Mouse (Mus musculus): ENCODE results near the gene Arrdc2. TPM values are rescaled to one million over a fixed set of nuclear protein-coding genes. Genes with fewer than 3 reads are reported as not detected.

Arrdc2 gene
- polyA plus RNA-seq, 1 experiment from 2014 or later, result 2.4 TPM

DNA sequence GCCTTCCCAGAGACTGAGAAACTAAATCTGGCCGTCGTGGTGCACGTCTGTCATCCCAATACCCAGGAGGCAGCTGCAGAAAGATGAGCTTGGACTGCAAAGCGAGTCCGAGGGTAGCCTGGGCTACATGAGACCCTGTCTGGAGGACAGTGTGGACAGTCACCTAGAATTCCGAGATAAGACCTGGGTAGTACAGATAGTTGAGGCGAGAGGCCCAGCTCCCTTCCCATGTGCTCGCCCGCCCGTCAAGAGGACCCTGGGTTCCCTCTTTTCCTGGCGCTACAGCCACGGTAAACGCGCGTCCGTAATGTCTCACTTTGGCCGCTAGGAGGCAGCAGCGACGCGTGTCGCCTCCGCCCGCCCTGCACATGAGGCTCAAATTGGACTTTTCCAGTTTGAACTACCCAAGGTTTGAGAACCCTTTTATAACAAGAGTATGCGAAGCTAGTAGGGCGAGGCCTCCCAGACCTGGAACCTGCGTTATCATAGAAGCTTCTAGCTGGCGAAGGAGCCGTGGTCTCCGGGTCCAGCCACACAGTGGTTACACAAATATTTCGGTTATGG is 18.0 kb downstream of the Arrdc2 start:
- Histone ChIP-seq H3K36me3 (no peaks in the 10 kb centered on the region), H3K4me1 (peaks cover 14% of the 10 kb centered on the region), H3K27me3 (replicated peaks) (peaks cover 70% of the 10 kb centered on the region), H3K9me3 (peaks cover 14% of the 10 kb centered on the region), H3K9ac (0 out of 2 replicates have a peak overlapping the region, but pooled peaks have one; percentile 24), H3K4me2 (no peak overlapping the region), H3K4me3 (no peak overlapping the region), H3K27ac (replicated peaks) (no peak overlapping the region)
- no peak for ATAC-seq (ENCODE audit: extremely low read depth, insufficient number of reproducible peaks, low FRiP score, low TSS enrichment)
- 14% methylated on average over 30 of the region's 30 CpGs for WGBS

DNA sequence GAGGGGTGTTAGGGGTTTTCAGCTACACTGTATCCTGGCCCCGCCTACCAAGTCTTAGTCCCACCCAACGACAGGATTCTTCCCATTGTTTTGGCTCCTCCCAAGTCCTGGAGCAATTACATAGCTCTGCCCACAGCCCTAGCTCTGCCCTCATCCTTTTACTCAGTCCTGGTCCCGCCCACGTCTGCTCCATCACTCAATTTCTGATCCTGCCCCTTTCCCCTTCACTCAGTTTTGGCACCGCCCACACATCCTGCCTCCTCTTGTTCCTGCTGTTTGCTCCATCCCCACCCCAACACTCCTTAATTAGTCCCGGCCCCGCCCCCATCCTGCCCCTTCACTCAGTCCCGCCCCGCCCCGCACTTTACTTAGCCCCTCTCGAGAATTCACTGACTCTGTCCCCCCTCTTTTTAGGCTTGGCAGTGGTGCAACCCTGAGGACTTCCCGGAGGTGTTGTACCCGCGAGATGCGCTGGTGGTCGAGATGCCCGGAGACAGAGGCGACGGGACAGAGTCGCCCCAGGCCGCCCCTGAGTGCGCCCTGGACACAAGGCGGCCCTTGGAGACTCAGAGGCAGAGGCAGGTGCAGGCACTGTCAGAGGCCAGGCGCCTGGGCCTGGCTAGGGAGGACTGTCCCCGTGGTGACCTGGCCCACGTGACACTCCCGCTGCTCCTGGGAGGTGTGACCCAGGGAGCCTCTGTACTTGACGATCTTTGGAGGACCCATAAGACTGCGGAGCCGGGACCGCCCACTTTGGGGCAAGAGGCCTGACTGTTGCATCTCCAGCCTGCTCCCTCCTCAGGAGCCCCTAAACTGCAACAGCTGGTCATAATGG is 19.2 kb downstream of the Arrdc2 start:
- 2% methylated on average over 31 of the region's 31 CpGs for WGBS
- Histone ChIP-seq H3K36me3 (no peaks in the 10 kb centered on the region), H3K4me3 (peak overlapping the region; percentile 23), H3K9me3 (peaks cover 14% of the 10 kb centered on the region), H3K4me2 (peak overlapping the region; percentile 44), H3K9ac (no peak overlapping the region), H3K27ac (replicated peaks) (no peak overlapping the region), H3K4me1 (peaks cover 14% of the 10 kb centered on the region), H3K27me3 (replicated peaks) (peaks cover 73% of the 10 kb centered on the region)
- peak; percentile 61 for ATAC-seq (ENCODE audit: extremely low read depth, insufficient number of reproducible peaks, low FRiP score, low TSS enrichment)

DNA sequence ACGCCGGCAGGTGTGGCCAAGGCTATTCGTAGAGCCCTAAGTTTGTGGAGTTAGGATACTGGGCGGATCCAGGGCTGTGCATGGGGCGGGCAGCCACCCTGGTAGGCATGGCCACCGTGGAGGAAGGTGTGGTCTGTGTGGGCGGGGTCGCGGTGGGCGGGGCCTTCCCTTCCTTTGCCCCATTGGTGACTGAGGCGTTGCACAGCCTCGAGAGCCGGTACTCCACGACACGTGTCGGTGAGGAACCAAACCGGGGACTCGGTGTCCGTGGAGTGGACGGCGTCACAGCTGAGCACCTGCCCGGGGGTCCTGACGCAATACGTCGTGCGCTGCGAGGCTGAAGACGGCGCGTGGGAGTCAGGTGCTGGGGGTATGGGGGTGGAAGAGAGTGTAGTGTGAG is 22.8 kb downstream of the Arrdc2 start:
- WGBS, result 8% methylated on average over 27 of the region's 30 CpGs
- ATAC-seq (ENCODE audit: extremely low read depth, insufficient number of reproducible peaks, low FRiP score, low TSS enrichment), result peak; percentile 27; the same call in 1 of the 2 replicates
- H3K4me2 ChIP-seq, result peak overlapping the region; percentile 49
- peaks cover 14% of the 10 kb centered on the region for H3K9me3 ChIP-seq
- H3K27ac ChIP-seq (replicated peaks), result no peak overlapping the region
- peaks cover 84% of the 10 kb centered on the region for H3K27me3 ChIP-seq (replicated peaks)
- no peak overlapping the region for H3K9ac ChIP-seq
- peaks cover 12% of the 10 kb centered on the region for H3K4me1 ChIP-seq
- H3K36me3 ChIP-seq, result no peaks in the 10 kb centered on the region
- H3K4me3 ChIP-seq, result peak overlapping the region; percentile 17

DNA sequence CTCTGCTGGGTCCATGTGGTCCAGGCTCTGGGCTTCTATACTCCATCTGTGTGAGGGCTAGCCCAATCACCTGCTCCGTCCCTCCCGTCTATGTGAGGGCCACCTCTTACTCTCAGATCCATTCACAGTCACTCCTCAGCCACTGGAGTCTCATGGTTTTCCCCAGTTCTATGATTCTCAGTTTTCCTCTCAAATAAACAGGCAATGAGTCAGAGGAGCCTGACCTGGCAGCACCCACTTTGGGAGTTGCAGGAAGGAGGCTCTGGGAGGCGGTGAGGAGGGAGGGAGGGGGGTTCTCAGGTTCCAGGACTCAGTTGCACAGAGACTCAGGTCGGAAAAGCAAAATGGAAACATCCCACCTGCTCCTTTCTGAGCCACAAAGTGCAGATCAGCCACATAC is 26.6 kb downstream of the Arrdc2 start:
- ATAC-seq (ENCODE audit: extremely low read depth, insufficient number of reproducible peaks, low FRiP score, low TSS enrichment), result no peak
- Histone ChIP-seq H3K9me3 (no peaks in the 10 kb centered on the region; the same call in 1 of the 2 replicates), H3K9ac (no peak overlapping the region), H3K4me2 (no peak overlapping the region), H3K4me3 (no peak overlapping the region), H3K27ac (replicated peaks) (no peak overlapping the region), H3K36me3 (no peaks in the 10 kb centered on the region), H3K27me3 (replicated peaks) (peaks cover 81% of the 10 kb centered on the region), H3K4me1 (peaks cover 6% of the 10 kb centered on the region)
- 57% methylated on average over 4 of the region's 4 CpGs for WGBS

DNA sequence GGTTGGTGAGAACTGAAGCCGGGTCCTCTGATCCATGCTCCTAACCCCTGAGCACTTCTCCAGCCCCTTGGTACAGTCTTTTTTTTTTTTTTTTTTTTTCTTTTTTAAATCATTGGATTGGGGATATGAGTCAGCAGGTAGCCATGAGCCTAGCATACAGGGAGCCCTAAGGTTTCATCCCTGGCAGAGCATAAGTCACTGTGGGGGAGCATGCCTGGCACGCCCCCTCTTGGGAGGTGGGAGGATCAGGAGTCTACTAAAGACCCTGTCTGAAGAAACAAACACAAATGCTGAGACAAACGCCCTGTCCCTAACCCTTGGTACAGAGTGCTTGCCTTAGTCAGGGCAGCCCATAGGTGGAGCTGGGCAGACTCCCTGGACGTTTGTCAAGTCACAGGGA is 27.5 kb downstream of the Arrdc2 start:
- Histone ChIP-seq H3K9ac (no peak overlapping the region), H3K4me1 (peaks cover 6% of the 10 kb centered on the region), H3K36me3 (no peaks in the 10 kb centered on the region), H3K27ac (replicated peaks) (no peak overlapping the region), H3K4me3 (no peak overlapping the region), H3K4me2 (no peak overlapping the region), H3K9me3 (no peaks in the 10 kb centered on the region), H3K27me3 (replicated peaks) (peaks cover 78% of the 10 kb centered on the region)
- WGBS, result 36% methylated on average over 4 of the region's 4 CpGs
- ATAC-seq (ENCODE audit: extremely low read depth, insufficient number of reproducible peaks, low FRiP score, low TSS enrichment), result no peak

DNA sequence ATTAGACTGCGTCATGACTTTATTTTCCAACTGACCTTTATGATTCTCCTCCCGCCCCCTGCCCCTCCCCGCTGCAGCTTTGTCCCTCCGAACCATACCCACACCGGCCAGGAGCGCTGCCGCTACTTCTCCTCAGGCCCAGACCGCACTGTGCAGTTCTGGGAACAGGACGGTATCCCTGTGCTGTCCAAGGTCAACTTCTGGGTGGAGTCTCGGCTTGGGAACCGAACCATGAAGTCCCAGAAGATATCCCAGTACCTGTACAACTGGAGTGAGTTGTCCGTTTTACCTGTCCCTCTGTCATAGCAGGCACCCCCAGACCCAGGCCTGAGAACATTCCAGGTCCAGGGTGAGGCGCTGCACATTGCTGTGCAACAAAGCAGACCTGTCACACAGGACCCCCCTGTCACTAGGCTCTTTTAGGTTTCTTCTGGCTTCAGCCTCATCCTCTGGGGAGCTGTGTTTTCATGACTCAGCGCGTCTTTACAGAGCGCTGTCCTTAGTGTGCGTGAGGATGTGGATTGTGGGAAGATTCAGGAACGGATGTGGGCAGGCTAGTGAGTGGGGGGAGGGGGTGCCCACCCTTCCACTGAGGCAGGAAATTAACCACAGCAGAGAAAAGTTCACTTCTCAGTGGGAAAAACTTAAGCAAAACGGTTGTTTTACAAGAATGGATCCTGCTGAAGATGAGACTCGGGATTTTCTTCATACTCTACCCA is 28.4 kb downstream of the Arrdc2 start:
- ATAC-seq (ENCODE audit: extremely low read depth, insufficient number of reproducible peaks, low FRiP score, low TSS enrichment), result no peak
- H3K27me3 ChIP-seq (replicated peaks), result peaks cover 76% of the 10 kb centered on the region

DNA sequence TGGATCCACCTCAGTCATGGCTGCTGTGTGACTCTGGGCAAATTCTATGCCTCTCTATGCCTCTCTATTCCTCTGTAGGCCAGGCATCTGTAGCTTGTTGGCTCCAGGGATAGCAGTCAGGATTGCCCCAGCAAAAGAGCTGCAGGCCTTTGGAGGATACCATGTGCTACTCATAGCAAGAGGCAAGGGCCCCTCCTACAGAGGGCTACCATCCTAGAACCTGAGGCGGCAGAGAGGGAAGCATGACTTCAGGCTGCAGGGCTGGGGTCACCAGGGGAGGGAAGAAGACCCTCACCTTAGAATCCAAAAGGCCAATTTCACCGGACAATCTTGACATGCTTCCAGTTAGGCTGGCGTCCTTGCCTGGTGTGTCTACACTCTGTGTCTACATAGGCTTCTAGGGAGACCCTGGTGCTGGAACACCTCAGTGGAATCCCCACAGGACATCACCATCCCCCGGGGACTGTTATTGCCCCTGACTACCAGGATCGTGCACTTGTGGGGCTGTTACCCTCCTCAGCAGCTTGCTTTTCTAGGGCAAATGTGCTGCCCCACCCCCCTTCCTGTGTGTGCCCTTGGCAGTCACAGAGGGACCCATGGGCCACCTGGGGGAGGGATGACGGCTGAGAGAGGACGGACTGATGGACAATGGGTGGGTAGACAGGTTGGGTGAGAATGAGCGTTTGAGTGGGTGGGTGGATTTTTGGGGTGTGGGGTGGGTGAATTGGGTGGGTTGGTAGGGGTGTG is 30.4 kb downstream of the Arrdc2 start:
- Histone ChIP-seq H3K4me3 (no peak overlapping the region), H3K9me3 (no peaks in the 10 kb centered on the region), H3K4me2 (no peak overlapping the region), H3K9ac (no peak overlapping the region), H3K27ac (replicated peaks) (no peak overlapping the region), H3K36me3 (no peaks in the 10 kb centered on the region), H3K27me3 (replicated peaks) (peaks cover 72% of the 10 kb centered on the region), H3K4me1 (peaks cover 6% of the 10 kb centered on the region)
- no peak for ATAC-seq (ENCODE audit: extremely low read depth, insufficient number of reproducible peaks, low FRiP score, low TSS enrichment)
- 72% methylated on average over 8 of the region's 8 CpGs for WGBS

More for the DNA sequence above, 28.4 kb downstream of the Arrdc2 start:
- H3K4me2 ChIP-seq, result no peak overlapping the region
- no peaks in the 10 kb centered on the region for H3K36me3 ChIP-seq
- H3K27ac ChIP-seq (replicated peaks), result no peak overlapping the region
- 65% methylated on average over 20 of the region's 20 CpGs for WGBS
- no peak overlapping the region for H3K9ac ChIP-seq
- no peaks in the 10 kb centered on the region for H3K4me1 ChIP-seq
- no peak overlapping the region for H3K4me3 ChIP-seq
- H3K9me3 ChIP-seq, result no peaks in the 10 kb centered on the region

DNA sequence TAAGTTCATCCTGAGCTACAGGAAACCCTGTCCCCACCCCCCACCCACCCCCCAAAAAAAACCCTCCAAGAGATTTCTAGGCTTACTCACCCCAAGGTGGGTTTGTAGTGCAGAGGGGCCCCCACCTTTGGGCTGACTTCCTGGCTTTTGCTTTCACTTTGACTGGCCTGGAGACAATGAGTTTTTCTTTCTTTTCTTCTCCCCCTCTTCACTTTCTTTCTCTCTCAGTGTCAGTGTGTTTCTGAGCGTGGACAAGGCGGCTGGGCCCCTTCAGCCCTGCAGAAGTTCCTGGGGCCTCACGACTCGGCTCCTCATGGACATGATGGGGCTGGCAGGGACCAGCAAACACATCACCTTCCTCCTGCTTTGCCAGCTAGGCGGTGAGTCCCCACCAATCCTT is 31.3 kb downstream of the Arrdc2 start, which contains the start of gene Il12rb1:
Il12rb1 (plus strand) TSS at position 211 of the 400 bp plus-strand sequence.
- Histone ChIP-seq H3K4me1 (peaks cover 13% of the 10 kb centered on the region), H3K9ac (no peak within 1 kb of the TSS), H3K9me3 (no peaks in the 10 kb centered on the region), H3K4me2 (no peak within 1 kb of the TSS), H3K27me3 (replicated peaks) (peaks cover 72% of the 10 kb centered on the region), H3K36me3 (no peaks in the 10 kb centered on the region), H3K4me3 (no peak within 1 kb of the TSS), H3K27ac (replicated peaks) (no peak within 1 kb of the TSS)
- no peak for ATAC-seq (ENCODE audit: extremely low read depth, insufficient number of reproducible peaks, low FRiP score, low TSS enrichment)
- 72% methylated on average over 5 of the region's 5 CpGs for WGBS

DNA sequence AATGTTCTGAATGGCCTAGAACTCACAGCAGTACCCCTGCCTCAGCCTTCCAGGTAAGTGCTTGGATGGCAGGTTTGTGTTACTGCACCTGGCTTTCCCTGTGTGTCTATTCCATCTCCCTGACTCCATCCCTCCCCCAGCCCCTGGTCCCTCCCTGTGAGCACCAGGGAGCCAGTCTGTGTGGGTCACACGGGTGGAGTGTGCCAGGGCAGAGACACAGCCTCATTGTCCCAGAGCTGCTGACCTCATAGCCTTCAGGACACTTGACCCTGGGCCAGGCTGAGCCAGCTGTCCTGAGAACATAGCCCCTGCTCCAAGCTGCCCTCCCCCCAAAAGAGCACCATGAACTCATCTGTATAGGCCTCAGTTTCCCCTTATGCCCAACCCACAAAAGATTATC is 32.2 kb downstream of the Arrdc2 start:
- Histone ChIP-seq H3K9me3 (no peaks in the 10 kb centered on the region), H3K27ac (replicated peaks) (no peak overlapping the region), H3K4me3 (no peak overlapping the region), H3K4me2 (no peak overlapping the region), H3K36me3 (no peaks in the 10 kb centered on the region), H3K9ac (no peak overlapping the region), H3K27me3 (replicated peaks) (peaks cover 74% of the 10 kb centered on the region), H3K4me1 (peaks cover 13% of the 10 kb centered on the region)
- no peak for ATAC-seq (ENCODE audit: extremely low read depth, insufficient number of reproducible peaks, low FRiP score, low TSS enrichment)
- WGBS, result 44% methylated on average over 1 of the region's 1 CpGs

DNA sequence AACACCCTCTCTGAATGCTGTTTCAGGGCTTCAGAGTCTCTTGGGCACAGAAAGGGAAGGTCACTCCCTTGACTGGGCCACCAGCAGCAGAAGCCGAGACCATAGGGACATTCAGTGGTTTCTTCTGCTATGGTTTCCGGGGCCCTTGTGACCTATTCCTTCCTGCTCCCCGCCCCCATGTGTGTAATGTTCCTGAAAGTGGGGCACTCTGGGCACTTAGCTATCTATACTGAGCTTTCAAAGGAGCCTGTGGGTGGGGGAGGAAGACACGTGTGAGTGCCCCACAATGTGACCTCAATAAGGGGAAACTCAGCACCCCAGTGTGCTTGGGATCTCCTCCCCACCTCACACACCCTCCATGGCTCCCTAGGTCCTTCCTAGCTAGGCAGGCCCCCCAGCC is 33.0 kb downstream of the Arrdc2 start:
- 77% methylated on average over 4 of the region's 4 CpGs for WGBS
- peaks cover 79% of the 10 kb centered on the region for H3K27me3 ChIP-seq (replicated peaks)

More for the DNA sequence above, 33.0 kb downstream of the Arrdc2 start:
- ATAC-seq (ENCODE audit: extremely low read depth, insufficient number of reproducible peaks, low FRiP score, low TSS enrichment), result no peak
- Histone ChIP-seq H3K4me3 (no peak overlapping the region), H3K4me2 (no peak overlapping the region), H3K36me3 (no peaks in the 10 kb centered on the region), H3K27ac (replicated peaks) (no peak overlapping the region), H3K9ac (no peak overlapping the region), H3K9me3 (no peaks in the 10 kb centered on the region), H3K4me1 (peaks cover 13% of the 10 kb centered on the region)

All from heart, embryonic 13.5 days (tissue).